Mouse (Mus musculus): Measurements from ENCODE around the gene Tmprss9. TPM values are rescaled to one million over a fixed set of nuclear protein-coding genes. Genes with fewer than 3 reads are reported as not detected.
"Not testable (repeated sequence)": the region's sequence is repeated elsewhere in the genome, so short reads cannot be mapped to it uniquely, and the experiment has no call there.

The Tmprss9 gene
- not detected in 2 replicates for polyA plus RNA-seq (2012; ENCODE audit: insufficient read depth, insufficient read length, missing spikeins)

DNA sequence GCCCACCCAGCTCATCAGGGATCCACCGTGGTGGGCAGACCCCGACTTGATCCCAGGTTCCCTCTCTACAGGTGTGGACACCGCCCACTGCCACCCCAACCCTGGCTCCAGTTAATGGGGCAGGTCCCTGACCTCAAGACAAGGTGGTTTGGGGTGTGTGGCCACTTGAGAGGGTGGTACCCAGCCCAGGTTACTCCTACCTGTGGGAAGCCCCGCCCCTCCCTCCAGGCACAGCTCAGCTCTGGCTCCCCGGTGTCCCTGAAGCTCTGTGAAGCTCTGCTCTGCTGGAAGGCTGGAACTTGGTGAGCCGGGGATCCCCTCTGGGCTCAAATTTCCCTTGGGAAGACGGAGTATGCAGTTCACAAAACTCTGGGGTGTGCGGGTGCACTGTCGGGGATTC, at the start of gene Tmprss9:
Tmprss9 (plus strand) TSS at position 268 of the 400 bp plus-strand sequence.
- Histone ChIP-seq H3K27ac (ENCODE audit: insufficient read depth, low read depth, low read length) (no peak within 1 kb of the TSS), H3K4me3 (ENCODE audit: insufficient read depth, low read length) (no peak within 1 kb of the TSS), H3K4me1 (ENCODE audit: control insufficient read depth, insufficient read depth, low read length) (no peaks in the 10 kb centered on the region)
- no peak for TF ChIP-seq CTCF (IDR thresholded peaks at IDR 0.05; ENCODE audit: low read depth, low read length)
- TF ChIP-seq POLR2A (IDR thresholded peaks at IDR 0.05; ENCODE audit: borderline replicate concordance, low read depth, low read length), result no peak

DNA sequence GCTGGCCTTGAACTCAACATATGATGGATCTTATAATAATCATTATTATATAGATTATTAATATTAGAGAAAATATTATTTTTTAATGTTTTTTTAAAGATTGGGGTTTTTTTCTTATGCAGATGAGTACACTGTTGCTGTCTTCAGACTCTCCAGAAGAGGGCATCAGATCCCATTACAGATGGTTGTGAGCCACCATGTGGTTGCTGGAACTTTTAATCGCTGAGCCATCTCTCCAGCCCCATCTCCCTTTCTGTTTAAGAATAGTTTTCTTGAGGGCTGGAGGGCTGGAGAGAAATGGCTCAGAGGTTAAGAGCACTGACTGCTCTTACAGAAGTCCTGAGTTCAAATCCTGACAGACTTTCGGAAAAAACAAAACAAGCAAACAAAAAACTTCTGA, 49.7 kb upstream of the Tmprss9 start:
- TF ChIP-seq CTCF (IDR thresholded peaks at IDR 0.05; ENCODE audit: low read depth, low read length), result no peak
- no peak overlapping the region for H3K4me3 ChIP-seq (ENCODE audit: insufficient read depth, low read length)
- H3K27ac ChIP-seq (ENCODE audit: insufficient read depth, low read depth, low read length), result no peak overlapping the region
- H3K4me1 ChIP-seq (ENCODE audit: control insufficient read depth, insufficient read depth, low read length), result peaks cover 16% of the 10 kb centered on the region

DNA sequence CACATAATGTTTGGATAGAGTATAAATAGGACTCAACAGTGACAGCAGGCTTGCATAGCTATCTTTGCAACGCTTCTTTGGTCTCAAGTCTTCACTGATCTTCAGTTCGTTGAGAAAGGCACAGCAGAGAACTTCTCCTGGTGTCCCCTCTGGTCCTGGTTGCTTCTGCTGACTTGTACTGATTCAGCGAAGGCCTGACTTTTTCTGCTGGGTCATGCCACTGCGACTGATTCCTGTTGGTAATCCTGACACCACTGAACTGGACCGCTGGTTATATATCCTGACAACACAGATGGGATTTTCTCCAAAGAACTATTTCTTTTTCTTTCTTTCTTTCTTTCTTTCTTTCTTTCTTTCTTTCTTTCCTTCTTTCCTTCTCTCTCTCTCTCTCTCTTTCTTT, 49.1 kb upstream of the Tmprss9 start:
- Histone ChIP-seq H3K27ac (ENCODE audit: insufficient read depth, low read depth, low read length) (no peak overlapping the region), H3K4me3 (ENCODE audit: insufficient read depth, low read length) (no peak overlapping the region), H3K4me1 (ENCODE audit: control insufficient read depth, insufficient read depth, low read length) (peaks cover 16% of the 10 kb centered on the region)
- TF ChIP-seq POLR2A (IDR thresholded peaks at IDR 0.05; ENCODE audit: borderline replicate concordance, low read depth, low read length) (no peak), CTCF (IDR thresholded peaks at IDR 0.05; ENCODE audit: low read depth, low read length) (no peak)

DNA sequence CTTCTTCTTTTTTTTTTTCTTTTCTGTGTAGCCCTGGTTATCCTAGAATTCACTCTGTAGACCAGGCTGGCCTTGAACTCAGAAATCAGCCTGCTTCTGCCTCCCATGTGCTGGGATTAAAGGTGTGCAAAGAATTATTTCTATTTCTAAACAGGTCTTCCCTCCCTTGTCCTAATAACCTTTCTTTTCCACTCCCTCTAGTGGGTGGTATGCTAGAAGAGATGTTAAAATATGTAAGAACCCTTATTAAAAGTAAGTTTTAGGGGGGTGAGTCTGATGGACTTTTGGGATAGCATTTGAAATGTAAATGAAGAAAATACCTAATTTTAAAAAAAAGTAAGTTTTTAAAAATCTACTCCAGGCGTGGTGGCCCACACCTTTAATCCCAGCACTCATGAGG, 48.3 kb upstream of the Tmprss9 start:
- H3K27ac ChIP-seq (ENCODE audit: insufficient read depth, low read depth, low read length), result peak overlapping the region; percentile 84
- H3K4me3 ChIP-seq (ENCODE audit: insufficient read depth, low read length), result no peak overlapping the region
- H3K4me1 ChIP-seq (ENCODE audit: control insufficient read depth, insufficient read depth, low read length), result peaks cover 16% of the 10 kb centered on the region
- TF ChIP-seq CTCF (IDR thresholded peaks at IDR 0.05; ENCODE audit: low read depth, low read length) (no peak), POLR2A (IDR thresholded peaks at IDR 0.05; ENCODE audit: borderline replicate concordance, low read depth, low read length) (no peak)

DNA sequence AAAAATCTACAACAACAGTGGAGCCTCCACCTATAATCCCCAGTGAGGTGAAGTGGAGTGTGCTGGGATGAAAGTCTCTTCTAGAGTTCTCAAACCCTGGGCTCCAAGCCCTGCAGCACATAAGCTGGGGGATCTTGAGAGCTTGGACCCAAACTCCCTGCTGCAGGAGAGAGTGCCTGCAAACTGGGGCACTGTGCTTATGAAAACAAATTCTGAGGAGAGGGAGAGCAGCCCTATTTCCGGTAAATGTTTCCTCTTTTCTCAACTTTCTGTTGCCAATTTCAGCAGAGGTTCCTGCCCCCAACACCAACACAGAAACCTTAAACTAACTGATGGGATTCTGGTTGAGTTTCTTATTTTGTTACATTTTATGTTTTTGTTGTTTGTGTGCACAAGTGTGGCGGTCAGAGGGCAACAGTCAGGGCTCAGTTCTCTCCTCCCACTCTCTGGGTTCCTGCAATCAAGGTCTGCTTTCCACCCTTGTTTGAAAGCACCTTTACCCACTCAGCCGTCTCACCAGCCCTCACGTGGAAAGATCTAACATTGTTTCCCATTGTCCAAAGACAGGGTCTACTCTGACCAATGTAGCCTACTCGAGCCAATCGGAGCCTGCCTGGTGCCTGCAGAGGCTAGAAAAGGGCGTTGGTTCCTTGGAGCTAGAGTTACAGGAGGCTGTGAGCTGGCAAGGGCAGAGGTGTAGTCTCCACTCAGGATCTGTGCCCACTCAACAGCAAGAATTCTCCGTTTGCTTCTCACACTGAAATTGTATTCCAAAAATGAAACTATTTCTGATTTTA, 47.6 kb upstream of the Tmprss9 start:
- Histone ChIP-seq H3K4me1 (ENCODE audit: control insufficient read depth, insufficient read depth, low read length) (peaks cover 16% of the 10 kb centered on the region), H3K4me3 (ENCODE audit: insufficient read depth, low read length) (peak overlapping the region; percentile 16), H3K27ac (ENCODE audit: insufficient read depth, low read depth, low read length) (peak overlapping the region; percentile 84)
- no peak for TF ChIP-seq POLR2A (IDR thresholded peaks at IDR 0.05; ENCODE audit: borderline replicate concordance, low read depth, low read length)
- no peak for TF ChIP-seq CTCF (IDR thresholded peaks at IDR 0.05; ENCODE audit: low read depth, low read length)

DNA sequence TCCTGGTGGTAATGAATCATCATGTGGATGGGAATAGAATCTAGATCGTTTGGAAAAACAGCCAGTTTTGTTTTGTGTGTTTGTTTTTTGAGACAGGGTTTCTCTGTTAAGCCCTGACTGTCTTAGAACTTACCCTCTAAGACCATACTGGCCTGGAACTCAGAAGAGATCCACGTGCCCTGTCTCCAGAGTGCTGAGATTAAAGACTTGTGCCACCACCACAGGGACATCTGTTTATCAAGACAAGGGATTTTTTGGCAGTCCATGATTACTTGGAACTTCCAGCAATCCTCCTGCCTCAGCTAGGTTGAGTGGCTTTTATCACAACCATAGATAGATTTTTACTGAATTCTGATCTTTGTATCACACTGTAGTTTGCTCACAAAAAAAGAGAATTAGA, 46.8 kb upstream of the Tmprss9 start:
- Histone ChIP-seq H3K4me1 (ENCODE audit: control insufficient read depth, insufficient read depth, low read length) (peaks cover 16% of the 10 kb centered on the region), H3K4me3 (ENCODE audit: insufficient read depth, low read length) (no peak overlapping the region), H3K27ac (ENCODE audit: insufficient read depth, low read depth, low read length) (peak overlapping the region; percentile 84)
- TF ChIP-seq POLR2A (IDR thresholded peaks at IDR 0.05; ENCODE audit: borderline replicate concordance, low read depth, low read length) (no peak), CTCF (IDR thresholded peaks at IDR 0.05; ENCODE audit: low read depth, low read length) (no peak)

DNA sequence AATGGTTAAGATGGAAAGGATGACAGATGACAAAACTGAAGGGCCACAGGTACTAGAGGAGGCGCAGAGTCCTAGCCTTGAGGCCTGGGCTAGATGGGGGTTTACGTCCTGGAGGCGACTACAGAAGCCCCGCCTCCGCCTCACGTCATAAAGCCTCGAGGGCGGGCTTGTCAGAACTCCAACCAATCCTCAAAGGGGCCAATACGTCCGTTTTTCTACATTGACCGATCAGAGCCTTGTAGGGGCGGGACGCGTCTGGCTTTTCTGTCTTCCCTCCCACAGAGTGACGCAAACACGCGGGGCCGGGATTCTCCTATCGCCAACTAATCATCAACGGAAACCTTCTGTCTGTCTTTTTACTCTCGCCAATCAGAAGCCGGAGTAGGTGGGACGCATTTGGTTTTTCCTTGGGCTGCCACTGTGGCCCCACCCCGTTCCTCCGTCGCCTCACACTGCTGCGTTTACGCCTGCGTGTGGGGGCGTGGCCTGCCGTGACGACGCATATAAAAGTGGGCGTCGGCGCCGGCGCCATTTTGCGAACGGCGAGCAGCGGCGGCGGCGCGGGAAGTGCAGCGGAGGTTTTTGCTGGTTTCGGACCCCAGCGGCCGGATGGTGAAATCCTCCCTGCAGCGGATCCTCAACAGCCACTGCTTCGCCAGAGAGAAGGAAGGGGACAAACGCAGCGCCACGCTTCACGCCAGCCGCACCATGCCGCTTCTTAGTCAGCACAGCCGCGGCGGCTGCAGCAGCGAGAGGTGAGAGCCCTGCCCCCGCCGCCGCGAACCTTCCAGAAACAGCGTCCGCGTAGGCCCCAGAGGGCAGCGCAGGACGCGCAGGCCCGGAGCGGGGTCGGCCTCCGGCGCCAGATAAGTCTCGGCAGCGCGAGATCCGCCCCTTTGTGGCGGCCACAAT, 45.2 kb upstream of the Tmprss9 start, which contains the start of gene Oaz1:
Oaz1 (plus strand) TSS at position 506 of the 912 bp plus-strand sequence.
- Histone ChIP-seq H3K27ac (ENCODE audit: insufficient read depth, low read depth, low read length) (peak within 1 kb of the TSS; percentile 75), H3K4me1 (ENCODE audit: control insufficient read depth, insufficient read depth, low read length) (peaks cover 16% of the 10 kb centered on the region), H3K4me3 (ENCODE audit: insufficient read depth, low read length) (peak within 1 kb of the TSS; percentile 72)
- TF ChIP-seq POLR2A (IDR thresholded peaks at IDR 0.05; ENCODE audit: borderline replicate concordance, low read depth, low read length), result no peak
- no peak for TF ChIP-seq CTCF (IDR thresholded peaks at IDR 0.05; ENCODE audit: low read depth, low read length)

DNA sequence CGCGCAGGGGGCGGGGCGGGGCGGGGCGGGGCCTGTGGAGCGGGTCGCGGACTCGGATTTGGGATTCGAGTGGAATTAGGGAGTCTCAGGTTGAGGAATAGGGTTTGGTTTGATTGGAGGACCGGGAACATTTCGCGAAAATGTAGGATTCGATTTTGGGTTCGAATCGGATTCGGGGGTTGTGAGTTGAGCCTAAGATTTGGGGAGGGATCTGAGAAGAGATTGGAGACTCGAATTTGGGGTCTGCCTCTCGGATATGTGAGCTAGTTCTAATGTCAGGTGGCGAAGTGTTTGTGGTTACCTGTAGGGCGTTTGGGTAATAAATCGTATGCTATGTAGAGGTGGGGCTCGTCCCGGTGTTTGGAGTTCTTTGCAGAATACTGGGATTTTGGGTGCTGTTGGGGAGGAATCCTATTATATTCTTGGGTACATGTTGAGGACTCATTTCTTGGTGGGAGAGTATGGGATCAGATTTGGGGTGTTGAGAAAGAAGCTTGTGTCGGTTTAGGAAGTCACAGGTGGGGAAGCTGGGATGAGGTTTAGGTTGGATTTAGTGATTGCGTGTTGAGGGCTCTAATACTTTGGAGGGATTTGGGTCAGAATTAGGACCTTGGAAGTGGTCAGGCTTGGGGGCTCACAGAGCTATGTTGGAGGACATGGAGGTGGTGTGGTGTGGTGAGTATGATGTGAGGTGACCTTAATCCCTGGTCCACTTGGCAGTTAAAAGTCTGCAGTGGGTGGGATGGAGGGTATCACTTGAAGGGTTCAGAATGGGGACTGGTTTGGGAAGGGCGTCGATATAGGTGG, 44.4 kb upstream of the Tmprss9 start:
- TF ChIP-seq POLR2A (IDR thresholded peaks at IDR 0.05; ENCODE audit: borderline replicate concordance, low read depth, low read length) (no peak), CTCF (IDR thresholded peaks at IDR 0.05; ENCODE audit: low read depth, low read length) (no peak)
- H3K4me3 ChIP-seq (ENCODE audit: insufficient read depth, low read length), result peak overlapping the region; percentile 67
- H3K4me1 ChIP-seq (ENCODE audit: control insufficient read depth, insufficient read depth, low read length), result peaks cover 15% of the 10 kb centered on the region
- no peak overlapping the region for H3K27ac ChIP-seq (ENCODE audit: insufficient read depth, low read depth, low read length)

DNA sequence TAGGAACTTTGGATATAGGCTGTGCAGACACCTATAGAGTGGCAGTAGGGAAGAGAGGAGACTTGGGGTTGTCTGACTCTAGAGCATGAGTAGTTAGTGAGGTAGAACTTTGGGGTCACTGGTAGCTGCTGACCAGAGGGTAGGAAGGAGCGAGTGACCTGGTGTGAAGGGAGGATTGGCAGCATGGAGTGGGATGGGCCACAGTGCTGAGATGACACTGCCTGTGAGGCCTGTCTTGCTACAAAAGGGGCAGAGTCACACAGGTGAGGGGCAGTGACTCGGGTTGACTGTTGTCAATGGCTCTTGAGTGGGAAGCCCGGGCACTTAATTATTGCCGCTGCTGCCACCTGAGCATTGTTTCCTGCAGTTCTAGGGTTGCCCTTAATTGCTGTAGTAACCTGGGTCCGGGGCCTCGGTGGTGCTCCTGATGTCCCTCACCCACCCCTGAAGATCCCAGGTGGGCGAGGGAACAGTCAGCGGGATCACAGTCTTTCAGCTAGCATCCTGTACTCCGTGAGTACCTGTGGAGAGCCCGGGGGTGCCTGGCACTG, 43.7 kb upstream of the Tmprss9 start:
- no peak for TF ChIP-seq CTCF (IDR thresholded peaks at IDR 0.05; ENCODE audit: low read depth, low read length)
- no peak for TF ChIP-seq POLR2A (IDR thresholded peaks at IDR 0.05; ENCODE audit: borderline replicate concordance, low read depth, low read length)
- Histone ChIP-seq H3K4me1 (ENCODE audit: control insufficient read depth, insufficient read depth, low read length) (peaks cover 12% of the 10 kb centered on the region), H3K4me3 (ENCODE audit: insufficient read depth, low read length) (peak overlapping the region; percentile 67), H3K27ac (ENCODE audit: insufficient read depth, low read depth, low read length) (no peak overlapping the region)

DNA sequence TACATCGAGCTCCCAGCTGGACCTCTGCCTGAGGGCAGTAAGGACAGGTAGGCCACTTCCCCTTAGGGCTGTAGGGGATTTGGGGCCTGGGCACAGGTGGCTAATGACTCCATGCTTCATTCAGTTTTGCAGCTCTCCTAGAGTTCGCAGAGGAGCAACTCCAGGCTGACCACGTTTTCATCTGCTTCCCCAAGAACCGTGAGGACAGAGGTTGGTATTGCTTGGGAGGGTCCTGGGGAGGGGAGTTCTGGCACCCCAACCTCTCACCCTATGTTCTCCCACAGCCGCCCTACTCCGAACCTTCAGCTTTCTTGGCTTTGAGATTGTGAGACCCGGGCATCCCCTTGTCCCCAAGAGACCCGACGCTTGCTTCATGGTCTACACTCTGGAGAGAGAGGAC, 43.1 kb upstream of the Tmprss9 start:
- H3K4me1 ChIP-seq (ENCODE audit: control insufficient read depth, insufficient read depth, low read length), result peaks cover 12% of the 10 kb centered on the region
- not testable (repeated sequence) for H3K27ac ChIP-seq (ENCODE audit: insufficient read depth, low read depth, low read length)
- H3K4me3 ChIP-seq (ENCODE audit: insufficient read depth, low read length), result peak overlapping the region; percentile 67; the same call in 1 of the 2 replicates
